Mouse (Mus musculus) left cerebral cortex, adult 9 months (tissue): ENCODE measurements around the gene Mxd4.
A peak's percentile ranks its signal among the peaks of the same experiment; 100 is the strongest.

ENCODE experiments used
- DNase-seq, 2 experiments: peaks; one replicate each; pipeline ENCODE4 v3.0.0; 2022; ENCODE audit warnings: low spot score in 2 of 2

The Mxd4 gene

GRCm38 (mm10) chr5:34169954-34170353, 17.6 kb downstream of the Mxd4 start:
- no peak for DNase-seq

GRCm38 (mm10) chr5:34168950-34169891, 18.3 kb downstream of the Mxd4 start, which contains the start of the genes Poln and Haus3:
TSS of gene Poln (minus strand) at chr5:34169448.
TSS of gene Haus3 (minus strand) at chr5:34169527.
- DNase-seq: peak; percentile 96 to 98

GRCm38 (mm10) chr5:34167857-34168256, 19.7 kb downstream of the Mxd4 start:
- no peak for DNase-seq

GRCm38 (mm10) chr5:34165793-34166192, 21.7 kb downstream of the Mxd4 start:
- DNase-seq: no peak

GRCm38 (mm10) chr5:34148476-34148875, 39.0 kb downstream of the Mxd4 start:
- DNase-seq: no peak

GRCm38 (mm10) chr5:34147554-34147953, 40.0 kb downstream of the Mxd4 start:
- DNase-seq: no peak

GRCm38 (mm10) chr5:34139751-34140150, 47.8 kb downstream of the Mxd4 start:
- DNase-seq: peak in 1 of 2 experiments; percentile 42

- DNase-seq: peak in 1 of 2 experiments; percentile 12
These were observed 54.8 kb downstream of the Mxd4 start for GRCm38 (mm10) chr5:34132731-34133130.

- no peak for DNase-seq
These were observed 63.4 kb downstream of the Mxd4 start for GRCm38 (mm10) chr5:34124131-34124530.
